Mouse (Mus musculus) kidney, adult 2 months (tissue): ENCODE results near the gene Slbp. TPM values are rescaled to one million over a fixed set of nuclear protein-coding genes. Genes with fewer than 3 reads are reported as not detected.

ENCODE experiments used
- DNase-seq: peaks from one replicate; pipeline ENCODE4 v3.0.0; 2021
- H3K27ac ChIP-seq: fragments of 200-500 bp; 2 replicates; pipeline ENCODE4 v1.5.1; 2012; ENCODE audit warnings: low read depth, low read length, control low read depth, inconsistent platforms; ENCODE audit not compliant: insufficient read depth
- H3K27me3 ChIP-seq: fragments of 200-500 bp; replicated peaks from 2 replicates; pipeline ENCODE4 v1.6.1; 2012; ENCODE audit warnings: mild to moderate bottlenecking, moderate library complexity, low read length, inconsistent platforms; ENCODE audit not compliant: control insufficient read depth, insufficient read depth
- H3K36me3 ChIP-seq: fragments of 200-500 bp; 2 replicates; pipeline ENCODE4 v1.6.1; 2012; ENCODE audit warnings: mild to moderate bottlenecking, moderate library complexity, low read length, inconsistent platforms; ENCODE audit not compliant: control insufficient read depth, insufficient read depth
- H3K4me1 ChIP-seq: fragments of 200-500 bp; 2 replicates; pipeline ENCODE4 v1.6.1; 2011; ENCODE audit warnings: low read length; ENCODE audit not compliant: control insufficient read depth, insufficient read depth
- H3K4me3 ChIP-seq: fragments of 200-500 bp; 2 replicates; pipeline ENCODE4 v1.5.1; 2011; ENCODE audit warnings: mild to moderate bottlenecking, low read depth, low read length, control low read depth; ENCODE audit not compliant: insufficient read depth
- CTCF ChIP-seq: fragments of 200-500 bp; conservative IDR thresholded peaks from 2 replicates; pipeline ENCODE4 v1.5.1; 2011; ENCODE audit warnings: low read depth, mild to moderate bottlenecking, control low read depth, low read length, moderate library complexity, mixed read lengths; ENCODE audit not compliant: insufficient read depth, insufficient read length
- POLR2A ChIP-seq: fragments of 200-500 bp; IDR thresholded peaks from one replicate; pipeline ENCODE4 v1.6.1; 2011; ENCODE audit warnings: low read depth, low read length, control low read depth
- WGBS: fragments of 180-500 bp; shearing (Covaris S2); methylation state at CpG from one replicate; pipeline ENCODE4 v1.1.7; 2018; 5-methylcytosine and 5-hydroxymethylcytosine counted together
- polyA plus RNA-seq: library from polyadenylated mRNA; depleted of rRNA; stranded (reverse); fragments of >200 nt; gene quantifications from 2 replicates; pipeline ENCODE4 v1.2.3, GENCODE M21; 2012

Gene Slbp
- polyA plus RNA-seq, 1 experiment, result 15.7 TPM

GRCm38 (mm10) chr5:33630615-33631014 is 21.8 kb downstream of the Slbp start:
- TF ChIP-seq POLR2A, result no peak
- no peak for TF ChIP-seq CTCF
- Histone ChIP-seq H3K4me3 (no peak overlapping the region), H3K36me3 (no peaks in the 10 kb centered on the region), H3K27me3 (no peaks in the 10 kb centered on the region), H3K27ac (no peak overlapping the region), H3K4me1 (peaks cover 6% of the 10 kb centered on the region; the same call in 1 of the 2 replicates)
- WGBS, result 64% methylated on average over 4 of the region's 4 CpGs
- no peak for DNase-seq

GRCm38 (mm10) chr5:33630061-33630460 is 22.3 kb downstream of the Slbp start:
- DNase-seq, result peak; percentile 52
- WGBS, result 1% methylated on average over 9 of the region's 9 CpGs

GRCm38 (mm10) chr5:33629301-33629987 is 22.9 kb downstream of the Slbp start, which contains the start of the genes Fam53a and Gm9903:
Gene Fam53a (minus strand): TSS chr5:33629635.
Gene Gm9903 (plus strand): TSS chr5:33629925.
- H3K36me3 ChIP-seq, result no peaks in the 10 kb centered on the region

More at GRCm38 (mm10) chr5:33630061-33630460, 22.3 kb downstream of the Slbp start:
- TF ChIP-seq CTCF (no peak), POLR2A (no peak)
- H3K36me3 ChIP-seq, result no peaks in the 10 kb centered on the region
- H3K27me3 ChIP-seq, result no peaks in the 10 kb centered on the region
- H3K27ac ChIP-seq, result 0 out of 2 replicates have a peak overlapping the region, but pooled peaks have one; percentile 3
- peaks cover 6% of the 10 kb centered on the region; the same call in 1 of the 2 replicates for H3K4me1 ChIP-seq
- peak overlapping the region; percentile 51 for H3K4me3 ChIP-seq

GRCm38 (mm10) chr5:33628820-33629300 is 23.5 kb downstream of the Slbp start:
- under 1% methylated on average over 24 of the region's 24 CpGs for WGBS
- Histone ChIP-seq H3K36me3 (no peaks in the 10 kb centered on the region), H3K27ac (peak overlapping the region; percentile 78), H3K4me1 (peaks cover 6% of the 10 kb centered on the region; the same call in 1 of the 2 replicates), H3K4me3 (peak overlapping the region; percentile 93), H3K27me3 (no peaks in the 10 kb centered on the region)
- TF ChIP-seq POLR2A, result no peak
- no peak for TF ChIP-seq CTCF
- DNase-seq, result peak; percentile 60

More at GRCm38 (mm10) chr5:33629301-33629987, 22.9 kb downstream of the Slbp start, which contains the start of the genes Fam53a and Gm9903:
- WGBS, result under 1% methylated on average over 94 of the region's 99 CpGs
- H3K4me1 ChIP-seq, result peaks cover 6% of the 10 kb centered on the region; the same call in 1 of the 2 replicates
- DNase-seq, result peak; percentile 100
- H3K27ac ChIP-seq, result peak within 1 kb of the TSS; percentile 78
- no peaks in the 10 kb centered on the region for H3K27me3 ChIP-seq
- TF ChIP-seq POLR2A (peak; percentile 94), CTCF (peak; percentile 21; the same call in 1 of the 2 replicates)
- peak within 1 kb of the TSS; percentile 93 for H3K4me3 ChIP-seq

- Histone ChIP-seq H3K4me3 (no peak overlapping the region), H3K27me3 (no peaks in the 10 kb centered on the region), H3K36me3 (no peaks in the 10 kb centered on the region), H3K27ac (no peak overlapping the region), H3K4me1 (peaks cover 6% of the 10 kb centered on the region; the same call in 1 of the 2 replicates)
- WGBS, result 9% methylated on average over 4 of the region's 4 CpGs
- TF ChIP-seq CTCF, result no peak
- no peak for TF ChIP-seq POLR2A
- peak; percentile 69 for DNase-seq
Measured at GRCm38 (mm10) chr5:33627968-33628367, 24.4 kb downstream of the Slbp start.

GRCm38 (mm10) chr5:33623766-33624165 is 28.6 kb downstream of the Slbp start:
- no peak for DNase-seq
- no peak for TF ChIP-seq CTCF
- no peak for TF ChIP-seq POLR2A
- no peak overlapping the region for H3K4me3 ChIP-seq
- peaks cover 6% of the 10 kb centered on the region; the same call in 1 of the 2 replicates for H3K4me1 ChIP-seq
- H3K27me3 ChIP-seq, result no peaks in the 10 kb centered on the region
- H3K36me3 ChIP-seq, result no peaks in the 10 kb centered on the region
- 88% methylated on average over 3 of the region's 3 CpGs for WGBS
- H3K27ac ChIP-seq, result no peak overlapping the region

GRCm38 (mm10) chr5:33622671-33623070 is 29.7 kb downstream of the Slbp start:
- Histone ChIP-seq H3K27me3 (no peaks in the 10 kb centered on the region), H3K27ac (no peak overlapping the region), H3K36me3 (no peaks in the 10 kb centered on the region), H3K4me1 (peaks cover 4% of the 10 kb centered on the region; the same call in 1 of the 2 replicates), H3K4me3 (no peak overlapping the region)
- TF ChIP-seq CTCF, result no peak
- no peak for TF ChIP-seq POLR2A
- DNase-seq, result no peak
- WGBS, result 91% methylated on average over 2 of the region's 2 CpGs
